Mouse (Mus musculus) stomach, adult 2 months (tissue): ENCODE measurements around the gene Gm9639. TPM values are rescaled to one million over a fixed set of nuclear protein-coding genes. Genes with fewer than 3 reads are reported as not detected.

Experiments
- polyA plus RNA-seq: library from polyadenylated mRNA; depleted of rRNA; stranded (reverse); fragments of >200 nt; gene quantifications from 2 replicates; pipeline ENCODE4 v1.2.3, GENCODE M21; 2012; rRNA removed

The Gm9639 gene
- polyA plus RNA-seq, result not detected in 2 replicates

GRCm38 (mm10) chr10:77794976-77795375 is at the start of gene Gm9639:
Gene Gm9639 (minus strand): TSS chr10:77795076.

GRCm38 (mm10) chr10:77835647-77836046 is 40.8 kb upstream of the Gm9639 start, which contains the start of gene Krtap10-10:
Gene Krtap10-10 (plus strand): TSS chr10:77835947.

GRCm38 (mm10) chr10:77826951-77827350 is 32.1 kb upstream of the Gm9639 start, which contains the start of gene Krtap10-4:
Gene Krtap10-4 (minus strand): TSS chr10:77827095.

GRCm38 (mm10) chr10:77814382-77814781 is 19.5 kb upstream of the Gm9639 start, which contains the start of gene Gm2696:
Gene Gm2696 (plus strand): TSS chr10:77814682.

GRCm38 (mm10) chr10:77811743-77812142 is 16.9 kb upstream of the Gm9639 start, which contains the start of gene Gm9507:
Gene Gm9507 (minus strand): TSS chr10:77811843.

GRCm38 (mm10) chr10:77798921-77799508 is 4.1 kb upstream of the Gm9639 start, which contains the start of gene Gm19668:
Gene Gm19668 (minus strand): TSS chr10:77799133.

GRCm38 (mm10) chr10:77787876-77788275 is 7.0 kb downstream of the Gm9639 start, which contains the start of gene Gm7137:
Gene Gm7137 (minus strand): TSS chr10:77788200.

GRCm38 (mm10) chr10:77782442-77782841 is 12.4 kb downstream of the Gm9639 start, which contains the start of gene Gm3250:
Gene Gm3250 (minus strand): TSS chr10:77782542.

GRCm38 (mm10) chr10:77776844-77777243 is 18.0 kb downstream of the Gm9639 start, which contains the start of gene Gm7138:
Gene Gm7138 (minus strand): TSS chr10:77776944.

GRCm38 (mm10) chr10:77771225-77771624 is 23.7 kb downstream of the Gm9639 start, which contains the start of gene Gm3238:
Gene Gm3238 (minus strand): TSS chr10:77771325.

GRCm38 (mm10) chr10:77759582-77759981 is 35.3 kb downstream of the Gm9639 start, which contains the start of gene Gm3233:
Gene Gm3233 (minus strand): TSS chr10:77759682.

GRCm38 (mm10) chr10:77751254-77751653 is 43.6 kb downstream of the Gm9639 start, which contains the start of gene Gm9736:
Gene Gm9736 (minus strand): TSS chr10:77751354.

Other genes with a start within 250 kb of the Gm9639 start
- gene Pttg1ip, start 213.4 kb downstream of the Gm9639 start, polyA plus RNA-seq, result 171 and 193 TPM in 2 replicates
- gene Sumo3, start 189.0 kb downstream of the Gm9639 start, polyA plus RNA-seq, result 60.3 and 68.3 TPM in 2 replicates
- not detected in 2 replicates for gene Gm49325, start 188.9 kb downstream of the Gm9639 start, polyA plus RNA-seq
- 21.8 and 23.2 TPM in 2 replicates for gene Ube2g2, start 172.8 kb downstream of the Gm9639 start, polyA plus RNA-seq
- 0.29 and 0.96 TPM in 2 replicates for gene Tspear, start 108.5 kb downstream of the Gm9639 start, polyA plus RNA-seq
- gene Gm19402, start 104.3 kb downstream of the Gm9639 start, polyA plus RNA-seq, result not detected in 2 replicates
- gene Gm9508, start 97.8 kb downstream of the Gm9639 start, polyA plus RNA-seq, result not detected in 2 replicates
- not detected in 2 replicates for gene Gm10272, start 88.5 kb downstream of the Gm9639 start, polyA plus RNA-seq
- not detected in 2 replicates for gene Gm10024, start 83.6 kb downstream of the Gm9639 start, polyA plus RNA-seq
- gene Gm10142, start 79.3 kb downstream of the Gm9639 start, polyA plus RNA-seq, result 1.8 TPM in 1 of 2 replicates, not detected in the other
- gene Krtap12-1, start 74.5 kb downstream of the Gm9639 start, polyA plus RNA-seq, result 0.25 and 0.38 TPM in 2 replicates
- not detected in 2 replicates for gene Gm10100, start 68.6 kb downstream of the Gm9639 start, polyA plus RNA-seq
- not detected in 2 replicates for gene Gm18596, start 52.4 kb downstream of the Gm9639 start, polyA plus RNA-seq
- not detected in 2 replicates for gene Gm9736, start 43.7 kb downstream of the Gm9639 start, polyA plus RNA-seq
- not detected in 2 replicates for gene Gm3233, start 35.4 kb downstream of the Gm9639 start, polyA plus RNA-seq
- not detected in 2 replicates for gene Gm3238, start 23.8 kb downstream of the Gm9639 start, polyA plus RNA-seq
- gene Gm7138, start 18.1 kb downstream of the Gm9639 start, polyA plus RNA-seq, result not detected in 2 replicates
- not detected in 2 replicates for gene Gm3250, start 12.5 kb downstream of the Gm9639 start, polyA plus RNA-seq
- gene Gm7137, start 6.9 kb downstream of the Gm9639 start, polyA plus RNA-seq, result not detected in 2 replicates
- not detected in 2 replicates for gene Gm19668, start 4.1 kb upstream of the Gm9639 start, polyA plus RNA-seq
- not detected in 2 replicates for gene Gm9507, start 16.8 kb upstream of the Gm9639 start, polyA plus RNA-seq
- not detected in 2 replicates for gene Gm2696, start 19.6 kb upstream of the Gm9639 start, polyA plus RNA-seq
- gene Krtap10-4, start 32.0 kb upstream of the Gm9639 start, polyA plus RNA-seq, result not detected in 2 replicates
- not detected in 2 replicates for gene Krtap10-10, start 40.9 kb upstream of the Gm9639 start, polyA plus RNA-seq
- gene Gm36176, start 51.7 kb upstream of the Gm9639 start, polyA plus RNA-seq, result not detected in 2 replicates
- not detected in 2 replicates for gene Gm10318, start 57.8 kb upstream of the Gm9639 start, polyA plus RNA-seq
- not detected in 2 replicates for gene Gm3285, start 66.9 kb upstream of the Gm9639 start, polyA plus RNA-seq
- 4.4 and 4.7 TPM in 2 replicates for gene Lrrc3, start 107.5 kb upstream of the Gm9639 start, polyA plus RNA-seq
- gene Trpm2, start 175.5 kb upstream of the Gm9639 start, polyA plus RNA-seq, result 0.29 and 0.33 TPM in 2 replicates
- 17.7 and 24.3 TPM in 2 replicates for gene 1810043G02Rik, start 183.4 kb upstream of the Gm9639 start, polyA plus RNA-seq
- 40.4 and 50.6 TPM in 2 replicates for gene Pfkl, start 215.0 kb upstream of the Gm9639 start, polyA plus RNA-seq
- gene Dnmt3l, start 246.9 kb upstream of the Gm9639 start, polyA plus RNA-seq, result 0.80 and 1.3 TPM in 2 replicates
- 0.45 and 0.79 TPM in 2 replicates for gene Aire, start 248.5 kb upstream of the Gm9639 start, polyA plus RNA-seq